Mouse (Mus musculus): ENCODE measurements around the gene C1qtnf1. TPM values are rescaled to one million over a fixed set of nuclear protein-coding genes. Genes with fewer than 3 reads are reported as not detected.

C1qtnf1 gene
- polyA plus RNA-seq, 1 experiment from 2014 or later: 14.7 TPM

- no peaks in the 10 kb centered on the region for H3K36me3 ChIP-seq
- H3K9me3 ChIP-seq: no peaks in the 10 kb centered on the region
- H3K4me3 ChIP-seq: peak overlapping the region; percentile 49
- 22% methylated on average over 3 of the region's 3 CpGs for WGBS
- H3K27me3 ChIP-seq: no peaks in the 10 kb centered on the region
- peak overlapping the region; percentile 74; the same call in 1 of the 2 replicates for H3K9ac ChIP-seq
- H3K4me2 ChIP-seq: peak overlapping the region; percentile 75
- H3K27ac ChIP-seq: peak overlapping the region; percentile 89
- no peak for ATAC-seq (ENCODE audit: insufficient number of reproducible peaks, insufficient read depth, low FRiP score, low TSS enrichment, low read depth)
- H3K4me1 ChIP-seq: peaks cover 81% of the 10 kb centered on the region
Measured at GRCm38 (mm10) chr11:118427266-118427779, 680 bp upstream of the C1qtnf1 start.

- peak overlapping the region; percentile 49 for H3K4me3 ChIP-seq
- H3K36me3 ChIP-seq: no peaks in the 10 kb centered on the region
- 5% methylated on average over 11 of the region's 11 CpGs for WGBS
- H3K9me3 ChIP-seq: no peaks in the 10 kb centered on the region
- H3K27me3 ChIP-seq: no peaks in the 10 kb centered on the region
- H3K27ac ChIP-seq: peak overlapping the region; percentile 89
- no peak for ATAC-seq (ENCODE audit: insufficient number of reproducible peaks, insufficient read depth, low FRiP score, low TSS enrichment, low read depth)
- H3K4me2 ChIP-seq: peak overlapping the region; percentile 75
- H3K4me1 ChIP-seq: peaks cover 85% of the 10 kb centered on the region
- peak overlapping the region; percentile 74 for H3K9ac ChIP-seq
Measured at GRCm38 (mm10) chr11:118428460-118428868, 461 bp downstream of the C1qtnf1 start.

- Histone ChIP-seq H3K9ac (peak overlapping the region; percentile 74), H3K4me1 (peaks cover 85% of the 10 kb centered on the region), H3K36me3 (no peaks in the 10 kb centered on the region), H3K4me3 (peak overlapping the region; percentile 49), H3K27ac (peak overlapping the region; percentile 89), H3K9me3 (no peaks in the 10 kb centered on the region), H3K27me3 (no peaks in the 10 kb centered on the region), H3K4me2 (peak overlapping the region; percentile 75)
- 41% methylated on average over 8 of the region's 8 CpGs for WGBS
- ATAC-seq (ENCODE audit: insufficient number of reproducible peaks, insufficient read depth, low FRiP score, low TSS enrichment, low read depth): no peak
Measured at GRCm38 (mm10) chr11:118428944-118429709, 1.1 kb downstream of the C1qtnf1 start.

GRCm38 (mm10) chr11:118430291-118430885 lies 2.4 kb downstream of the C1qtnf1 start:
- H3K4me1 ChIP-seq: peaks cover 84% of the 10 kb centered on the region
- no peaks in the 10 kb centered on the region for H3K27me3 ChIP-seq
- peak overlapping the region; percentile 75 for H3K4me2 ChIP-seq
- no peaks in the 10 kb centered on the region for H3K36me3 ChIP-seq
- H3K9me3 ChIP-seq: no peaks in the 10 kb centered on the region
- no peak for ATAC-seq (ENCODE audit: insufficient number of reproducible peaks, insufficient read depth, low FRiP score, low TSS enrichment, low read depth)
- WGBS: 18% methylated on average over 4 of the region's 4 CpGs
- peak overlapping the region; percentile 36; the same call in 1 of the 2 replicates for H3K9ac ChIP-seq
- H3K4me3 ChIP-seq: peak overlapping the region; percentile 49; the same call in 1 of the 2 replicates
- H3K27ac ChIP-seq: peak overlapping the region; percentile 89; the same call in 1 of the 2 replicates

- H3K4me1 ChIP-seq: peaks cover 86% of the 10 kb centered on the region
- 0 out of 2 replicates have a peak overlapping the region, but pooled peaks have one; percentile 36 for H3K9ac ChIP-seq
- peak overlapping the region; percentile 75; the same call in 1 of the 2 replicates for H3K4me2 ChIP-seq
- ATAC-seq (ENCODE audit: insufficient number of reproducible peaks, insufficient read depth, low FRiP score, low TSS enrichment, low read depth): no peak
- no peaks in the 10 kb centered on the region for H3K27me3 ChIP-seq
- no peak overlapping the region for H3K4me3 ChIP-seq
- H3K36me3 ChIP-seq: no peaks in the 10 kb centered on the region
- WGBS: 59% methylated on average over 16 of the region's 16 CpGs
- H3K9me3 ChIP-seq: no peaks in the 10 kb centered on the region
- H3K27ac ChIP-seq: peak overlapping the region; percentile 65
Measured at GRCm38 (mm10) chr11:118431100-118431948, 3.3 kb downstream of the C1qtnf1 start.

- Histone ChIP-seq H3K4me1 (peaks cover 92% of the 10 kb centered on the region), H3K9ac (peak overlapping the region; percentile 57), H3K9me3 (no peaks in the 10 kb centered on the region), H3K36me3 (no peaks in the 10 kb centered on the region), H3K27ac (peak overlapping the region; percentile 80), H3K4me3 (peak overlapping the region; percentile 30), H3K27me3 (no peaks in the 10 kb centered on the region), H3K4me2 (peak overlapping the region; percentile 53)
- 58% methylated on average over 10 of the region's 10 CpGs for WGBS
- ATAC-seq (ENCODE audit: insufficient number of reproducible peaks, insufficient read depth, low FRiP score, low TSS enrichment, low read depth): no peak
Measured at GRCm38 (mm10) chr11:118433398-118433868, 5.4 kb downstream of the C1qtnf1 start.

GRCm38 (mm10) chr11:118434093-118434492 lies 6.1 kb downstream of the C1qtnf1 start:
- Histone ChIP-seq H3K27me3 (no peaks in the 10 kb centered on the region), H3K9ac (peak overlapping the region; percentile 57), H3K4me1 (peaks cover 92% of the 10 kb centered on the region), H3K27ac (peak overlapping the region; percentile 80), H3K9me3 (no peaks in the 10 kb centered on the region), H3K36me3 (no peaks in the 10 kb centered on the region), H3K4me3 (peak overlapping the region; percentile 30), H3K4me2 (peak overlapping the region; percentile 53)
- WGBS: 38% methylated on average over 13 of the region's 13 CpGs
- no peak for ATAC-seq (ENCODE audit: insufficient number of reproducible peaks, insufficient read depth, low FRiP score, low TSS enrichment, low read depth)

GRCm38 (mm10) chr11:118436471-118436935 lies 8.5 kb downstream of the C1qtnf1 start:
- no peaks in the 10 kb centered on the region for H3K36me3 ChIP-seq
- H3K27me3 ChIP-seq: no peaks in the 10 kb centered on the region
- H3K4me3 ChIP-seq: no peak overlapping the region
- H3K4me1 ChIP-seq: peaks cover 78% of the 10 kb centered on the region
- WGBS: 35% methylated on average over 6 of the region's 6 CpGs
- H3K9me3 ChIP-seq: no peaks in the 10 kb centered on the region
- no peak overlapping the region for H3K27ac ChIP-seq
- no peak overlapping the region for H3K9ac ChIP-seq
- ATAC-seq (ENCODE audit: insufficient number of reproducible peaks, insufficient read depth, low FRiP score, low TSS enrichment, low read depth): no peak
- H3K4me2 ChIP-seq: no peak overlapping the region

GRCm38 (mm10) chr11:118438665-118439414 lies 10.8 kb downstream of the C1qtnf1 start:
- Histone ChIP-seq H3K4me1 (peaks cover 62% of the 10 kb centered on the region), H3K36me3 (no peaks in the 10 kb centered on the region), H3K9me3 (no peaks in the 10 kb centered on the region), H3K4me2 (no peak overlapping the region), H3K9ac (no peak overlapping the region), H3K27ac (peak overlapping the region; percentile 60), H3K27me3 (no peaks in the 10 kb centered on the region), H3K4me3 (no peak overlapping the region)
- ATAC-seq (ENCODE audit: insufficient number of reproducible peaks, insufficient read depth, low FRiP score, low TSS enrichment, low read depth): no peak
- 29% methylated on average over 11 of the region's 11 CpGs for WGBS

- Histone ChIP-seq H3K9me3 (no peaks in the 10 kb centered on the region), H3K4me1 (peaks cover 47% of the 10 kb centered on the region), H3K27me3 (no peaks in the 10 kb centered on the region), H3K27ac (no peak overlapping the region), H3K9ac (no peak overlapping the region), H3K4me2 (no peak overlapping the region), H3K36me3 (peaks cover under 1% of the 10 kb centered on the region; the same call in 1 of the 2 replicates), H3K4me3 (no peak overlapping the region)
- ATAC-seq (ENCODE audit: insufficient number of reproducible peaks, insufficient read depth, low FRiP score, low TSS enrichment, low read depth): no peak
- 75% methylated on average over 13 of the region's 13 CpGs for WGBS
Measured at GRCm38 (mm10) chr11:118442691-118443090, 14.7 kb downstream of the C1qtnf1 start.

Data from embryonic facial prominence, embryonic 13.5 days (tissue).